Mouse (Mus musculus) midbrain, postnatal 0 days (tissue): ENCODE data around the gene Fcgr1. TPM values are rescaled to one million over a fixed set of nuclear protein-coding genes. Genes with fewer than 3 reads are reported as not detected.
A peak's percentile ranks its signal among the peaks of the same experiment; 100 is the strongest.

Experiments used
- ATAC-seq: fragments of 200-750 bp; cut with Nextera tagmentation; 2 replicates; pipeline ENCODE4 v1.8.0; 2017; ENCODE audit warnings: moderate number of reproducible peaks, mild to moderate bottlenecking, moderate TSS enrichment, moderate library complexity; ENCODE audit not compliant: low FRiP score
- DNase-seq: peaks from one replicate; pipeline ENCODE4 v3.0.0-alpha.2; 2015; ENCODE audit warnings: low spot score
- H3K27ac ChIP-seq: fragments of 300-500 bp; sonication (generic); 2 replicates; pipeline ENCODE4 v1.5.1; 2014; ENCODE audit warnings: low read depth, mild to moderate bottlenecking, low read length, mixed read lengths
- H3K27me3 ChIP-seq: fragments of 300-500 bp; sonication (generic); 2 replicates; pipeline ENCODE4 v1.6.1; 2014; ENCODE audit warnings: low read length, control low read depth, mixed read lengths; ENCODE audit not compliant: insufficient read depth
- H3K36me3 ChIP-seq: fragments of 300-500 bp; sonication (generic); 2 replicates; pipeline ENCODE4 v1.6.1; 2014; ENCODE audit warnings: low read length, control low read depth, mixed read lengths; ENCODE audit not compliant: insufficient read depth
- H3K4me1 ChIP-seq: fragments of 300-500 bp; sonication (generic); 2 replicates; pipeline ENCODE4 v1.6.1; 2014; ENCODE audit warnings: mild to moderate bottlenecking, control low read depth, antibody characterized with exemption, low read length, mixed read lengths; ENCODE audit not compliant: insufficient read depth
- H3K4me2 ChIP-seq: fragments of 300-500 bp; sonication (generic); 2 replicates; pipeline ENCODE4 v1.6.1; 2014; ENCODE audit warnings: low read depth, mild to moderate bottlenecking, low read length, mixed read lengths; ENCODE audit not compliant: poor library complexity, severe bottlenecking
- H3K4me3 ChIP-seq: fragments of 300-500 bp; sonication (generic); 2 replicates; pipeline ENCODE4 v1.5.1; 2014; ENCODE audit warnings: low read depth, mild to moderate bottlenecking, low read length, moderate library complexity
- H3K9ac ChIP-seq: fragments of 300-500 bp; sonication (generic); replicated peaks from 2 replicates; pipeline ENCODE4 v1.6.1; 2014; ENCODE audit warnings: mild to moderate bottlenecking, low read length, moderate library complexity, mixed read lengths; ENCODE audit not compliant: poor library complexity, severe bottlenecking
- H3K9me3 ChIP-seq: fragments of 300-500 bp; sonication (generic); 2 replicates; pipeline ENCODE4 v1.6.1; 2016; ENCODE audit warnings: low read length, control low read depth
- CTCF ChIP-seq: IDR thresholded peaks from 2 replicates; pipeline ENCODE4 v1.5.1; 2016; ENCODE audit warnings: antibody characterized with exemption, mild to moderate bottlenecking
- WGBS: fragments of 180-500 bp; shearing (Covaris S2); extraction: QIAGEN DNeasy Blood & Tissue Kit; methylation state at CpG from one replicate; pipeline ENCODE4 v1.1.7; 2014; 5-methylcytosine and 5-hydroxymethylcytosine counted together
- polyA plus RNA-seq: library from polyadenylated mRNA; unstranded; fragments of >200 nt; fragmentation: Nextera tagmentation; extraction: Ambion mirVana; gene quantifications from 2 replicates; pipeline ENCODE4 v1.2.1, GENCODE M21; 2015
- total RNA-seq: library from RNA; depleted of rRNA; stranded (reverse); fragments of >200 nt; gene quantifications from 2 replicates; pipeline ENCODE4 v1.2.3, GENCODE M21; 2014

The Fcgr1 gene
- total and polyA plus RNA-seq, 2 experiments from 2014 or later = 0.60 to 1.5 TPM

DNA sequence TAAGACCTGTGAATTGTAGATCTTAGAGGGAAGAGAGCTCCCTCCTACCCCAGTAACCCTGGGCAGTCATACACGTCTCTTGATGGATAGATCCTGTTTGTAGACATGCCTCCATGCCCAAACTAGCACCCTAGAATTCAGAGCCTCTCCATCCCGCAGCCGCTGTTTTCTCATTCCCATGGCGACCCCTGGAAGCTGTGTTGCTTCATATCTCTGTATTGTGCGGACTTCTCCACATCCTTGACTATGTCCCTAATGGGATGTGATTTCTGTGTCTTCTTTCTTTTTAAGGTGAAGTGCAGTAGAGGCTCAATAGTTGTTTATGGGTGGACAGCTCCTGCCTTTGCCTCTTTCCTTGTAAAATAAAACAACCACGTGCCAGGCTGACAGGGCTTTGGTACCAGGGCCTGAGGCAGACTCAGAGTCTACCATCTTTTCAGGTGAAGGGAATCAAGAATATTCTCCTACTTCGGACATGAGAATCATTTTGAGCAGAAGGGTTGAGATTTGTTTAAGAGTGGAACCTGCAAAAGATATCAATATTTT lies 29.3 kb downstream of the Fcgr1 start:
- Histone ChIP-seq H3K27me3 (no peaks in the 10 kb centered on the region), H3K9me3 (no peaks in the 10 kb centered on the region), H3K36me3 (no peaks in the 10 kb centered on the region), H3K4me2 (peak overlapping the region; percentile 77), H3K4me3 (no peak overlapping the region), H3K27ac (peak overlapping the region; percentile 97; the same call in 1 of the 2 replicates), H3K4me1 (peaks cover 5% of the 10 kb centered on the region), H3K9ac (0 out of 2 replicates have a peak overlapping the region, but pooled peaks have one; percentile 51)
- ATAC-seq = no peak
- no peak for DNase-seq
- WGBS = 66% methylated on average over 7 of the region's 7 CpGs
- no peak for TF ChIP-seq CTCF

GRCm38 (mm10) chr3:96263558-96264403 lies 30.0 kb downstream of the Fcgr1 start:
- peak overlapping the region; percentile 58 for H3K4me3 ChIP-seq
- no peaks in the 10 kb centered on the region for H3K9me3 ChIP-seq
- TF ChIP-seq CTCF = no peak
- peak overlapping the region; percentile 97 for H3K27ac ChIP-seq
- DNase-seq = peak; percentile 53
- H3K4me2 ChIP-seq = peak overlapping the region; percentile 77
- H3K9ac ChIP-seq = peak overlapping the region; percentile 51
- 4% methylated on average over 27 of the region's 27 CpGs for WGBS
- no peak for ATAC-seq
- H3K27me3 ChIP-seq = no peaks in the 10 kb centered on the region
- H3K36me3 ChIP-seq = no peaks in the 10 kb centered on the region
- peaks cover 5% of the 10 kb centered on the region for H3K4me1 ChIP-seq

DNA sequence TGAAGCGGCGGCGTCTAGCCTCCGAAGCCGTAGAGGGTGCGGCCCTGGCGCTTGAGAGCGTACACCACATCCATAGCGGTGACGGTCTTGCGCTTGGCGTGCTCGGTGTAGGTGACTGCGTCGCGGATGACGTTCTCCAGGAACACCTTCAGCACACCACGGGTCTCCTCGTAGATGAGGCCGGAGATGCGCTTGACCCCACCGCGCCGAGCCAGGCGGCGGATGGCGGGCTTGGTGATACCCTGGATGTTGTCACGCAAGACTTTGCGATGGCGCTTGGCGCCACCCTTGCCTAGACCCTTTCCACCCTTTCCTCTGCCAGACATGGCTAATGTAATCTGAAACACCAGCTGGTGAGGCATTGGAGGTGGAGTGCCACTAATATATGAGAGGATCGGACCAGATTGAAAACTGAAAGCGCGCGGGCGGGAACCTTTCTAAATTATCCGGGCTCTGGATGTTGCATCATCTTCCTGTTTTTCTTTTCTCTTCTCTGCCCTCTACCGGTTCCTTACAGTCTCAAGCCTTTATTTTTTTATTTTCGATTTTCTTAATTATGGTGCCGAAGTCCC lies 30.7 kb downstream of the Fcgr1 start, which contains the start of gene Hist2h4:
Hist2h4 (minus strand) TSS at position 333 of the 572 bp plus-strand sequence.
- peak within 1 kb of the TSS; percentile 77 for H3K4me2 ChIP-seq
- H3K27ac ChIP-seq = peak within 1 kb of the TSS; percentile 97
- no peaks in the 10 kb centered on the region for H3K27me3 ChIP-seq
- WGBS = under 1% methylated on average over 39 of the region's 40 CpGs
- peak within 1 kb of the TSS; percentile 58 for H3K4me3 ChIP-seq
- ATAC-seq (peak; percentile 87), DNase-seq (peak; percentile 97)
- peak within 1 kb of the TSS; percentile 83 for H3K9ac ChIP-seq
- no peaks in the 10 kb centered on the region for H3K9me3 ChIP-seq
- H3K4me1 ChIP-seq = peaks cover 3% of the 10 kb centered on the region
- no peaks in the 10 kb centered on the region for H3K36me3 ChIP-seq
- TF ChIP-seq CTCF = peak; percentile 77

- Histone ChIP-seq H3K9me3 (no peaks in the 10 kb centered on the region), H3K36me3 (no peaks in the 10 kb centered on the region), H3K4me2 (peak overlapping the region; percentile 77), H3K9ac (peak overlapping the region; percentile 83), H3K27ac (peak overlapping the region; percentile 97), H3K4me3 (peak overlapping the region; percentile 58), H3K27me3 (no peaks in the 10 kb centered on the region), H3K4me1 (no peaks in the 10 kb centered on the region; the same call in none of the 2 replicates)
- WGBS = 1% methylated on average over 19 of the region's 19 CpGs
- ATAC-seq (peak; percentile 81), DNase-seq (peak; percentile 93)
- no peak for TF ChIP-seq CTCF
Measured at GRCm38 (mm10) chr3:96262216-96262875, 31.4 kb downstream of the Fcgr1 start.

DNA sequence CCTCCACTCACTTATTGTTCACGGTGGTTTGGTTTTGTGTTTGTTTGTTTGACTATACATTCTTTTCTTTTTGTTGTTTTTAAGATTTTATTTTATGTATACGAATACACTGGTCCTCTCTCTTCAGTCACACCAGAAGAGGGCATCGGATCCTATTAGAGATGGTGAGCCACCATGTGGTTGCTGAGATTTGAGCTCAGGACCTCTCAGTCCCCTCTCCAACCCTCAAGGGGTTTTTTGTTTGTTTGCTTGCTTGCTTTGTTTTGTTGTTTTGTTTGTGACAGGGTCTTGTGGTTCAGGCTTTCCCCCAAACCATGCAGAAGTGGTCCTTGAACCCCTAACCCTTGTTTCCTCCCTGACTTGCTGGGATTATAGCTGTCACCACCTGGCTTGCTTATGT lies 32.1 kb downstream of the Fcgr1 start:
- peak; percentile 49 for TF ChIP-seq CTCF

More for the DNA sequence above, 32.1 kb downstream of the Fcgr1 start:
- H3K27ac ChIP-seq = peak overlapping the region; percentile 97
- H3K4me3 ChIP-seq = peak overlapping the region; percentile 58
- WGBS = 53% methylated on average over 3 of the region's 3 CpGs
- no peak for ATAC-seq
- H3K9ac ChIP-seq = peak overlapping the region; percentile 83
- H3K27me3 ChIP-seq = no peaks in the 10 kb centered on the region
- peak overlapping the region; percentile 77 for H3K4me2 ChIP-seq
- no peaks in the 10 kb centered on the region for H3K9me3 ChIP-seq
- H3K36me3 ChIP-seq = no peaks in the 10 kb centered on the region
- H3K4me1 ChIP-seq = no peaks in the 10 kb centered on the region; the same call in none of the 2 replicates
- DNase-seq = no peak
